Mouse (Mus musculus) kidney, embryonic 16.5 days (tissue): ENCODE measurements around the gene Gm20388. TPM values are rescaled to one million over a fixed set of nuclear protein-coding genes. Genes with fewer than 3 reads are reported as not detected.

Experiments
- ATAC-seq: fragments of 200-750 bp; cut with Nextera tagmentation; 2 replicates; pipeline ENCODE4 v1.8.0; 2017; ENCODE audit warnings: moderate TSS enrichment; ENCODE audit not compliant: low FRiP score, low TSS enrichment
- H3K27ac ChIP-seq: fragments of 300-500 bp; sonication (generic); 2 replicates; pipeline ENCODE4 v1.5.1; 2014; ENCODE audit warnings: low read length
- H3K27me3 ChIP-seq: fragments of 300-500 bp; sonication (generic); 2 replicates; pipeline ENCODE4 v1.6.1; 2014; ENCODE audit warnings: low read length, control low read depth, mixed read lengths; ENCODE audit not compliant: insufficient read depth
- H3K36me3 ChIP-seq: fragments of 300-500 bp; sonication (generic); 2 replicates; pipeline ENCODE4 v1.6.1; 2014; ENCODE audit warnings: low read length, control low read depth, mixed read lengths; ENCODE audit not compliant: insufficient read depth
- H3K4me1 ChIP-seq: fragments of 300-500 bp; sonication (generic); 2 replicates; pipeline ENCODE4 v1.6.1; 2014; ENCODE audit warnings: low read length, control low read depth, mixed read lengths; ENCODE audit not compliant: insufficient read depth
- H3K4me2 ChIP-seq: fragments of 300-500 bp; sonication (generic); replicated peaks from 2 replicates; pipeline ENCODE4 v1.6.1; 2014; ENCODE audit warnings: low read depth, low read length
- H3K4me3 ChIP-seq: fragments of 300-500 bp; sonication (generic); 2 replicates; pipeline ENCODE4 v1.5.1; 2014; ENCODE audit warnings: mild to moderate bottlenecking, low read length
- H3K9ac ChIP-seq: fragments of 300-500 bp; sonication (generic); replicated peaks from 2 replicates; pipeline ENCODE4 v1.6.1; 2014; ENCODE audit warnings: low read length
- H3K9me3 ChIP-seq: fragments of 300-500 bp; sonication (generic); 2 replicates; pipeline ENCODE4 v1.6.1; 2016; ENCODE audit warnings: low read length, control low read depth
- WGBS: fragments of 180-500 bp; shearing (Covaris S2); extraction: QIAGEN DNeasy Blood & Tissue Kit; methylation state at CpG from one replicate; pipeline ENCODE4 v1.1.7; 2014; 5-methylcytosine and 5-hydroxymethylcytosine counted together
- polyA plus RNA-seq: library from polyadenylated mRNA; unstranded; fragments of >200 nt; fragmentation: Nextera tagmentation; extraction: Ambion mirVana; gene quantifications from 2 replicates; pipeline ENCODE4 v1.2.1, GENCODE M21; 2015

Gene Gm20388
- polyA plus RNA-seq, 1 experiment from 2014 or later = 7.7 TPM

DNA sequence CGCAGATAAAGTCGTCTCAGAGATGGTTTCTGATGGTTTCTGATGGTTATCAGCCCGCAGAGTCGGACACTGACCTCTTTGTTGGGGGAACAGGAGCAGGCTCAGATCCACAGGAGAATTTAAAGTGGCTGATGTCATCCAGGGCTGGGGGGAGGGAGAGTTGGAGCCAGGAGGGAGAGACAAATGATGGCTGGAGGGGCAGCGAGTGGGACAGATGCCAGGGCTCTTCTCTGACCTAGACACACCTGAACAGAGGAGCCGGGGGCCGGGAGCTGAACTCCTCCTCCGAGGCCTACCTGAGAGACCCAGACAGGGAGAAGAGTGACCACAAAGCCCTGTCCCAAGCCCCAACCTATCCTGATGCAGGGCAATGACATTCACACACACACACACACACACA, 2418.4 kb downstream of the Gm20388 start:
- peaks cover 40% of the 10 kb centered on the region for H3K4me1 ChIP-seq

GRCm38 (mm10) chr8:122329553-122330239, 2419.1 kb downstream of the Gm20388 start:
- 81% methylated on average over 22 of the region's 22 CpGs for WGBS
- H3K27me3 ChIP-seq = no peaks in the 10 kb centered on the region; the same call in 1 of the 2 replicates
- no peaks in the 10 kb centered on the region for H3K9me3 ChIP-seq
- H3K4me1 ChIP-seq = peaks cover 34% of the 10 kb centered on the region
- no peak overlapping the region for H3K9ac ChIP-seq
- ATAC-seq = no peak
- H3K4me3 ChIP-seq = no peak overlapping the region
- no peak overlapping the region for H3K4me2 ChIP-seq
- H3K27ac ChIP-seq = no peak overlapping the region
- 0 out of 2 replicates have a peak, but pooled peaks cover 3% of the 10 kb centered on the region for H3K36me3 ChIP-seq

More for the DNA sequence above, 2418.4 kb downstream of the Gm20388 start:
- Histone ChIP-seq H3K36me3 (0 out of 2 replicates have a peak, but pooled peaks cover 3% of the 10 kb centered on the region), H3K27ac (no peak overlapping the region), H3K4me2 (no peak overlapping the region), H3K27me3 (no peaks in the 10 kb centered on the region), H3K9me3 (no peaks in the 10 kb centered on the region), H3K9ac (no peak overlapping the region), H3K4me3 (no peak overlapping the region)
- no peak for ATAC-seq
- WGBS = 70% methylated on average over 5 of the region's 8 CpGs

GRCm38 (mm10) chr8:122330446-122331133, 2419.9 kb downstream of the Gm20388 start:
- H3K27me3 ChIP-seq = peaks cover 9% of the 10 kb centered on the region
- H3K27ac ChIP-seq = peak overlapping the region; percentile 82
- H3K9me3 ChIP-seq = no peaks in the 10 kb centered on the region
- 0 out of 2 replicates have a peak, but pooled peaks cover 3% of the 10 kb centered on the region for H3K36me3 ChIP-seq
- peaks cover 32% of the 10 kb centered on the region for H3K4me1 ChIP-seq
- no peak for ATAC-seq
- 0 out of 2 replicates have a peak overlapping the region, but pooled peaks have one; percentile 22 for H3K9ac ChIP-seq
- H3K4me3 ChIP-seq = no peak overlapping the region
- WGBS = 70% methylated on average over 12 of the region's 12 CpGs
- no peak overlapping the region for H3K4me2 ChIP-seq

DNA sequence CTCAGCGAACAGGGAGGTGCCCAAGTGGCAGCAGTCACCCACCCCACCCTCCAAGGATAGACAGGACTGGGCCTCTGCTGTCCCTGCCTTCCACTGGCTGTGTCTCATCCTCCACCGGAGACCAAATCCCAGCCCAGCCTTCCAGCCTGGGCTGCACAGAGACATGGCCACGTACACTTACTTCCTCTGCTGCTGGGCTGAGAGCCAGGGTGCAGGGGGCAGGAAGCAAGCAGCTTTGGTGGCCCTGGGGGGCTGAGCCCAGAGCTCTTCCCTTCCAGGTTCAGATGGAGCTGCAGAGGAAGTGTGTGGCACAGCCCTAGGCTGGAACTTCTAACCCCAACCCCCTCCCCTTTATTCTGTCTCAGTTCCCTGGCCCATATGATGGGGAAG, 2420.5 kb downstream of the Gm20388 start:
- Histone ChIP-seq H3K9me3 (no peaks in the 10 kb centered on the region), H3K36me3 (peaks cover 6% of the 10 kb centered on the region; the same call in 1 of the 2 replicates), H3K4me2 (no peak overlapping the region), H3K4me1 (peaks cover 31% of the 10 kb centered on the region), H3K27me3 (peaks cover 10% of the 10 kb centered on the region), H3K27ac (peak overlapping the region; percentile 82), H3K9ac (no peak overlapping the region), H3K4me3 (no peak overlapping the region)
- ATAC-seq = peak; percentile 65
- 60% methylated on average over 3 of the region's 3 CpGs for WGBS

- H3K36me3 ChIP-seq = peaks cover 11% of the 10 kb centered on the region
- no peak overlapping the region for H3K9ac ChIP-seq
- H3K9me3 ChIP-seq = no peaks in the 10 kb centered on the region
- 0 out of 2 replicates have a peak, but pooled peaks have one; percentile 28 for ATAC-seq
- H3K4me1 ChIP-seq = peaks cover 30% of the 10 kb centered on the region
- no peak overlapping the region for H3K4me2 ChIP-seq
- no peak overlapping the region for H3K27ac ChIP-seq
- H3K27me3 ChIP-seq = peaks cover 27% of the 10 kb centered on the region
- WGBS = 73% methylated on average over 6 of the region's 6 CpGs
- H3K4me3 ChIP-seq = no peak overlapping the region
These were observed 2422.3 kb downstream of the Gm20388 start for GRCm38 (mm10) chr8:122332753-122333506.

DNA sequence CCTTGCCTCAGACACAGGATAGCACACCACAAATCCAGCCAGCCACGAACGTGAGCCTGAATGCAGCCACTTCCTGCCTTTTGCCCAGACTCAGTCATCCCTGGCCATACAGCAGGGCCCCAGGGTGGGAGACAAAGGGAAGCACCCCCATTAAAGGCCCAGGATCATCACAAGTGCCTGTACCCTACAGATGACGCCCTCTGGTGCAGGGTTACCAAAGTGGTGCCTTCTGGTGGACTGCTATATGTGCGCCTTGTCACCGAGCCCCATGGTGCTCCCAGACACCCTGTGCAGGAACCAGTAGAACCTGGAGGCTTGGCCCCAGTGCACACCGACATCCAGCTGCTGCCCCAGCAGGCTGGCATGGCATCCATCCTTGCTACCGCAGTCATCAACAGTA, 2422.9 kb downstream of the Gm20388 start:
- Histone ChIP-seq H3K4me3 (no peak overlapping the region), H3K9me3 (no peaks in the 10 kb centered on the region), H3K27ac (no peak overlapping the region), H3K36me3 (peaks cover 11% of the 10 kb centered on the region), H3K27me3 (peaks cover 30% of the 10 kb centered on the region), H3K4me1 (peaks cover 30% of the 10 kb centered on the region), H3K9ac (no peak overlapping the region), H3K4me2 (no peak overlapping the region)
- ATAC-seq = no peak
- 91% methylated on average over 7 of the region's 7 CpGs for WGBS

DNA sequence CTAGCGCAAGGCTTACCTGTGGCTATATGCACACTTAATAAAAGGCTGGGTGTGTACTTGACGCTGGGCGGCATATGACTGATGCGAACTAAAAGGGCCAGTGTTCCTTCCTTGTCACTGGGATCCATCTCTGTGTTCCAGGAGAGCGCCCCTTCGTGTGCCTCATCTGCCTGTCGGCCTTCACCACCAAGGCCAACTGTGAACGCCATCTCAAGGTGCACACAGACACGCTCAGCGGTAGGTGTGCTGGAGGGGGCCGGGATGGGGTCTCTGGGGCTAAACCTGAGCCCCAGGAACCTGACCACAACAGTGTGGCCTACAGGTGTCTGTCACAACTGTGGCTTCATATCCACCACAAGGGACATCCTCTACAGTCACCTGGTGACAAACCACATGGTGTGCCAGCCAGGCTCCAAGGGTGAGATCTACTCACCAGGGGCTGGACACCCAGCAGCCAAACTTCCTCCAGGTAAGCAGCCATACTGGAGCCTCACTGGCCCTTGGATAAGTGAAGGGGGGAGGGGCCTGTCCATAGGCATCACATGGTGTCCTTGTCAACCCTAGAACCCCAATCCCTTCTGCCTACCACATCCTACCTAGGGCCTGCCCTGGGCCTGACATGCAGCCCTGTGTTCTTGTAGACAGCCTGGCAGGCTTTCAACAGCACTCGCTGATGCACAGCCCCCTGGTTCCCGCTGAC, 2424.3 kb downstream of the Gm20388 start:
- no peak overlapping the region for H3K27ac ChIP-seq
- ATAC-seq = no peak
- WGBS = 90% methylated on average over 13 of the region's 13 CpGs
- H3K27me3 ChIP-seq = peaks cover 30% of the 10 kb centered on the region
- H3K4me1 ChIP-seq = peaks cover 29% of the 10 kb centered on the region
- H3K4me3 ChIP-seq = no peak overlapping the region
- H3K9me3 ChIP-seq = no peaks in the 10 kb centered on the region
- peaks cover 11% of the 10 kb centered on the region for H3K36me3 ChIP-seq
- peak overlapping the region; percentile 18; the same call in 1 of the 2 replicates for H3K9ac ChIP-seq
- H3K4me2 ChIP-seq = no peak overlapping the region

DNA sequence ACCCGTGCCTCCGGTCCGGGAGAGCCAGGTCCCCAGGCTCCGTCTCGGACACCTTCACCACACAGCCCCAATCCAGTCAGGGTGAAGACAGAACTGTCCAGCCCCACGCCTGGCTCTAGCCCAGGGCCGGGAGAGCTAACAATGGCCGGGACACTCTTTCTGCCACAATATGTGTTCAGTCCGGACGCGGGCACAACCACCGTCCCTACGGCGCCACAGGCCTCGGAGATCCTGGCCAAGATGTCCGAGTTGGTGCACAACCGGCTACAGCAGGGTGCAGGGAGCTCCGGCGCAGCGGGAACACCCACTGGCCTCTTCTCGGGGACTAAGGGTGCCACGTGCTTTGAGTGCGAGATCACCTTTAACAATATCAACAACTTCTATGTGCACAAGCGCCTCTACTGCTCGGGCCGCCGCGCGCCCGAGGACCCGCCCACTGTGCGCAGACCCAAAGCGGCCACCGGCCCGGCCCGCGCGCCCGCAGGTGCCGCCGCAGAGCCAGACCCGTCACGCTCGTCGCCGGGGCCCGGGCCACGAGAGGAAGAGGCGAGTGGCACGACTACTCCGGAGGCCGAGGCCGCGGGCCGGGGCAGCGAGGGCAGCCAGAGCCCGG, 2425.1 kb downstream of the Gm20388 start:
- H3K4me2 ChIP-seq = peak overlapping the region; percentile 80
- no peak overlapping the region for H3K27ac ChIP-seq
- no peaks in the 10 kb centered on the region for H3K9me3 ChIP-seq
- peak overlapping the region; percentile 59 for H3K9ac ChIP-seq
- WGBS = 20% methylated on average over 53 of the region's 57 CpGs
- H3K4me3 ChIP-seq = peak overlapping the region; percentile 59
- H3K27me3 ChIP-seq = peaks cover 30% of the 10 kb centered on the region
- peaks cover 11% of the 10 kb centered on the region for H3K36me3 ChIP-seq
- peaks cover 21% of the 10 kb centered on the region for H3K4me1 ChIP-seq
- ATAC-seq = peak; percentile 13
